Mouse (Mus musculus): Measurements from ENCODE around the gene Zbtb6. TPM values are rescaled to one million over a fixed set of nuclear protein-coding genes. Genes with fewer than 3 reads are reported as not detected.
A peak's percentile ranks its signal among the peaks of the same experiment; 100 is the strongest.

Zbtb6 gene
- polyA plus RNA-seq, 1 experiment from 2014 or later, result 8.7 TPM

- Histone ChIP-seq H3K4me2 (peak overlapping the region; percentile 74), H3K27me3 (no peaks in the 10 kb centered on the region), H3K36me3 (peaks cover 31% of the 10 kb centered on the region), H3K4me1 (replicated peaks) (peaks cover 7% of the 10 kb centered on the region), H3K27ac (peak overlapping the region; percentile 97), H3K4me3 (replicated peaks) (peak overlapping the region; percentile 83), H3K9ac (replicated peaks) (peak overlapping the region; percentile 80), H3K9me3 (no peaks in the 10 kb centered on the region)
- no peak for ATAC-seq (ENCODE audit: insufficient number of reproducible peaks, insufficient read depth, low FRiP score, low TSS enrichment, low read depth)
- WGBS, result 29% methylated on average over 7 of the region's 7 CpGs
Observed at GRCm38 (mm10) chr2:37431609-37432008, 11.4 kb downstream of the Zbtb6 start.

GRCm38 (mm10) chr2:37430593-37431464 is 12.1 kb downstream of the Zbtb6 start:
- ATAC-seq (ENCODE audit: insufficient number of reproducible peaks, insufficient read depth, low FRiP score, low TSS enrichment, low read depth), result peak; percentile 95
- Histone ChIP-seq H3K4me1 (replicated peaks) (peaks cover 7% of the 10 kb centered on the region), H3K9ac (replicated peaks) (peak overlapping the region; percentile 80), H3K4me3 (replicated peaks) (peak overlapping the region; percentile 83), H3K36me3 (peaks cover 23% of the 10 kb centered on the region), H3K27me3 (no peaks in the 10 kb centered on the region), H3K9me3 (no peaks in the 10 kb centered on the region), H3K27ac (peak overlapping the region; percentile 97), H3K4me2 (peak overlapping the region; percentile 74)
- WGBS, result 0% methylated on average over 38 of the region's 38 CpGs

GRCm38 (mm10) chr2:37423671-37424070 is 19.3 kb downstream of the Zbtb6 start:
- Histone ChIP-seq H3K27me3 (no peaks in the 10 kb centered on the region), H3K9me3 (no peaks in the 10 kb centered on the region), H3K9ac (replicated peaks) (no peak overlapping the region), H3K4me1 (replicated peaks) (peaks cover 3% of the 10 kb centered on the region; the same call in 1 of the 2 replicates), H3K27ac (no peak overlapping the region), H3K36me3 (peaks cover 12% of the 10 kb centered on the region), H3K4me3 (replicated peaks) (no peak overlapping the region), H3K4me2 (no peak overlapping the region)
- ATAC-seq (ENCODE audit: insufficient number of reproducible peaks, insufficient read depth, low FRiP score, low TSS enrichment, low read depth), result no peak
- 66% methylated on average over 3 of the region's 3 CpGs for WGBS

GRCm38 (mm10) chr2:37422306-37423304 is 20.4 kb downstream of the Zbtb6 start, which contains the start of gene Rc3h2:
TSS of gene Rc3h2 (minus strand) at chr2:37422903.
- peaks cover 6% of the 10 kb centered on the region; the same call in 1 of the 2 replicates for H3K36me3 ChIP-seq
- peak within 1 kb of the TSS; percentile 94 for H3K4me3 ChIP-seq (replicated peaks)
- H3K4me1 ChIP-seq (replicated peaks), result peaks cover 3% of the 10 kb centered on the region; the same call in 1 of the 2 replicates
- peak within 1 kb of the TSS; percentile 75 for H3K4me2 ChIP-seq
- WGBS, result under 1% methylated on average over 66 of the region's 75 CpGs
- H3K27me3 ChIP-seq, result no peaks in the 10 kb centered on the region
- H3K27ac ChIP-seq, result peak within 1 kb of the TSS; percentile 96
- H3K9ac ChIP-seq (replicated peaks), result peak within 1 kb of the TSS; percentile 96
- no peaks in the 10 kb centered on the region for H3K9me3 ChIP-seq
- peak; percentile 98 for ATAC-seq (ENCODE audit: insufficient number of reproducible peaks, insufficient read depth, low FRiP score, low TSS enrichment, low read depth)

GRCm38 (mm10) chr2:37421903-37422302 is 21.1 kb downstream of the Zbtb6 start:
- peaks cover 8% of the 10 kb centered on the region; the same call in 1 of the 2 replicates for H3K36me3 ChIP-seq
- H3K9me3 ChIP-seq, result no peaks in the 10 kb centered on the region
- peak overlapping the region; percentile 75 for H3K4me2 ChIP-seq
- peak overlapping the region; percentile 96 for H3K27ac ChIP-seq
- 8% methylated on average over 3 of the region's 3 CpGs for WGBS
- peak overlapping the region; percentile 96 for H3K9ac ChIP-seq (replicated peaks)
- no peaks in the 10 kb centered on the region for H3K27me3 ChIP-seq
- peak overlapping the region; percentile 94 for H3K4me3 ChIP-seq (replicated peaks)
- ATAC-seq (ENCODE audit: insufficient number of reproducible peaks, insufficient read depth, low FRiP score, low TSS enrichment, low read depth), result no peak
- peaks cover 3% of the 10 kb centered on the region; the same call in 1 of the 2 replicates for H3K4me1 ChIP-seq (replicated peaks)

- Histone ChIP-seq H3K36me3 (peaks cover 63% of the 10 kb centered on the region), H3K9me3 (no peaks in the 10 kb centered on the region), H3K4me1 (replicated peaks) (no peaks in the 10 kb centered on the region), H3K27ac (no peak overlapping the region), H3K4me3 (replicated peaks) (no peak overlapping the region), H3K27me3 (no peaks in the 10 kb centered on the region), H3K4me2 (no peak overlapping the region), H3K9ac (replicated peaks) (no peak overlapping the region)
- 74% methylated on average over 1 of the region's 1 CpGs for WGBS
- no peak for ATAC-seq (ENCODE audit: insufficient number of reproducible peaks, insufficient read depth, low FRiP score, low TSS enrichment, low read depth)
Observed at GRCm38 (mm10) chr2:37395539-37395938, 47.4 kb downstream of the Zbtb6 start.

- H3K4me2 ChIP-seq, result no peak overlapping the region
- H3K4me3 ChIP-seq (replicated peaks), result no peak overlapping the region
- peaks cover 50% of the 10 kb centered on the region for H3K36me3 ChIP-seq
- 93% methylated on average over 9 of the region's 9 CpGs for WGBS
- no peak for ATAC-seq (ENCODE audit: insufficient number of reproducible peaks, insufficient read depth, low FRiP score, low TSS enrichment, low read depth)
- H3K27ac ChIP-seq, result no peak overlapping the region
- no peaks in the 10 kb centered on the region for H3K27me3 ChIP-seq
- no peaks in the 10 kb centered on the region for H3K9me3 ChIP-seq
- H3K4me1 ChIP-seq (replicated peaks), result no peaks in the 10 kb centered on the region
- H3K9ac ChIP-seq (replicated peaks), result no peak overlapping the region
Observed at GRCm38 (mm10) chr2:37382921-37383320, 60.0 kb downstream of the Zbtb6 start.

- WGBS, result 48% methylated on average over 2 of the region's 2 CpGs
- no peak overlapping the region for H3K9ac ChIP-seq (replicated peaks)
- no peaks in the 10 kb centered on the region for H3K27me3 ChIP-seq
Observed at GRCm38 (mm10) chr2:37380189-37380588, 62.8 kb downstream of the Zbtb6 start.

GRCm38 (mm10) chr2:37376018-37376417 is 67.0 kb downstream of the Zbtb6 start:
- peaks cover 45% of the 10 kb centered on the region for H3K36me3 ChIP-seq

More at GRCm38 (mm10) chr2:37380189-37380588, 62.8 kb downstream of the Zbtb6 start:
- no peak overlapping the region for H3K27ac ChIP-seq
- H3K4me2 ChIP-seq, result no peak overlapping the region
- ATAC-seq (ENCODE audit: insufficient number of reproducible peaks, insufficient read depth, low FRiP score, low TSS enrichment, low read depth), result no peak
- no peaks in the 10 kb centered on the region for H3K9me3 ChIP-seq
- no peaks in the 10 kb centered on the region for H3K4me1 ChIP-seq (replicated peaks)
- H3K4me3 ChIP-seq (replicated peaks), result no peak overlapping the region
- H3K36me3 ChIP-seq, result peaks cover 57% of the 10 kb centered on the region

More at GRCm38 (mm10) chr2:37376018-37376417, 67.0 kb downstream of the Zbtb6 start:
- Histone ChIP-seq H3K27me3 (no peaks in the 10 kb centered on the region), H3K27ac (no peak overlapping the region), H3K9me3 (no peaks in the 10 kb centered on the region), H3K4me3 (replicated peaks) (no peak overlapping the region), H3K9ac (replicated peaks) (no peak overlapping the region), H3K4me2 (no peak overlapping the region), H3K4me1 (replicated peaks) (no peaks in the 10 kb centered on the region)
- ATAC-seq (ENCODE audit: insufficient number of reproducible peaks, insufficient read depth, low FRiP score, low TSS enrichment, low read depth), result no peak
- WGBS, result 97% methylated on average over 1 of the region's 1 CpGs
